Mouse (Mus musculus) thymus, postnatal 0 days (tissue): ENCODE measurements around the gene Abcg8. TPM values are rescaled to one million over a fixed set of nuclear protein-coding genes. Genes with fewer than 3 reads are reported as not detected.

Source experiments
- DNase-seq: peaks from one replicate; pipeline ENCODE4 v3.0.0-alpha.2; 2015; ENCODE audit warnings: low spot score
- polyA plus RNA-seq: library from polyadenylated mRNA; unstranded; fragments of >200 nt; fragmentation: Nextera tagmentation; extraction: Ambion mirVana; gene quantifications from 2 replicates; pipeline ENCODE4 v1.2.1, GENCODE M21; 2015

Gene Abcg8
- polyA plus RNA-seq, 1 experiment from 2014 or later: 0.07 TPM

DNA sequence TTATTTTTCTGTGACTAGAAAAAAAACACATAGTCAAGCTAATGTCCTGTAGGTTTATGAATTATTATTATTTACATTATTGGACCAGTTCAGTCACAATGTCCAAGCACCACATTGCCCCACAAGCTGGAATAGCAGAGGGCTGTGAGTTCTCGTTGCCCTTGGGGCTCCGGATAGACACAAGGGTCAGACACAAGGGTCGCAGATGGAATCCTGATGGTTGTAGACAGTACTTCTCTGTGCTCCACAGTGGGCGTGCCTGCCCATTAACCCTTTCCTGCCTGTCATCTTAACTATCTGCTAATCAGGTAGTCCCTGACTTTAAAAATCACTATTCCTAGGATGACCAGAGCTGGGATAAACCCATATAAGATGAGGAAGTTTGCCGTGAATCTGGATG is 17.9 kb upstream of the Abcg8 start:
- DNase-seq: no peak

DNA sequence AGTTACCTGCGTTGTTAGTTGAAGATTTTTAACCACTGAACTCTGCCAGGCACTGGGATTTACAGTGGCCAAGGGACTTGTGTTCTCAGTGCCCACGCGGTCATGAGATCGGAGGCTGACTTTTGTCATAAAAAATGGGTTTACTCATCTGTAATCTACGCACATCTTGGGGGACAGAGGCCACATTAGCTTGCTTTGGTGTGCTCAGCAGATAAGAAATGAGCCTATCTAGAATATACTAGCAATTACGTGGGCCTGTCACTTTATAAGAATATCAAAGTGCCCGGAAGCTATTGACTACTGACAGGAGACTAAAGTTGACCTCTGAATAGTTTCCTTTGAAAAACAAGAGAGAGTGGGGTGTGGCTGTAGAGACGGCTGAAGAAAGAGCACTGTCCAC is 17.2 kb upstream of the Abcg8 start:
- DNase-seq: no peak

DNA sequence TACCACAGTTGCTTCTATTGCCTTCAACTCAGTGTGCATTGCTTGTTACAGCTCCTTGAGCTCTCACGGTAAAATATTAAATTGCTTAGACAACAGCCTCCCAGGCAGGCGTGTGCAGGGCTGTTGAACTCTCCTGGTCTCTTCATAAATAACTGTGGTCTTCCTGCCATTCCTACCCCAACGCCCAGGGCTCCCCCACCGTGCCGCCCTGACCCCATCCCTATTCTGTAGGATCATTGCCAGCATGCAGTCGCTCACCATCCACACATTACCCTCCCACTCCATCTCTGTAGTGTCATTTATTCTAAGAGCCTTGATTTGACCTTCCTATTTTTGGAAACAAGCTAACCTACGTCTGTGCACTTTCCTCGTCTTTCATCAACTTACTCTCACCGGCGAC is 11.0 kb upstream of the Abcg8 start:
- no peak for DNase-seq

DNA sequence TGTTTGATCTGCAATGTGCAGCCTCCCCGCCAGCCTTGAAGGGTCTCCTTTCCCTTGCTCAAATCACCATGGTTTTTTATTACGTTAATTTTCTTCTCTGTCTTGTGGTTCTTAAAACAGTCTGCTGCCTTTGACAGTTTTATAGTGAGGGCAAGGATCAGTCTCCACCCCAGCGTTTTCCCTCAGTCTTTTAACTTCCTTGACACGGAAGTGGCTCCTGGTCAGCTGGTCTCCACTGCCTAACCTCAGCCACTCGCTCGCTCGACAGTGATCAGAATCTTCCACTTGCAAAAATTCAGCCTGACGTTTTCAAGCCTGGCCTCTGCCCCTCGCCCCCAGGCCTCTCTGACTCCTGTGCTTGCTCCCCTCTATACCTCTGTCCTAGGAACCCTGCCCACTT is 10.4 kb upstream of the Abcg8 start:
- no peak for DNase-seq

DNA sequence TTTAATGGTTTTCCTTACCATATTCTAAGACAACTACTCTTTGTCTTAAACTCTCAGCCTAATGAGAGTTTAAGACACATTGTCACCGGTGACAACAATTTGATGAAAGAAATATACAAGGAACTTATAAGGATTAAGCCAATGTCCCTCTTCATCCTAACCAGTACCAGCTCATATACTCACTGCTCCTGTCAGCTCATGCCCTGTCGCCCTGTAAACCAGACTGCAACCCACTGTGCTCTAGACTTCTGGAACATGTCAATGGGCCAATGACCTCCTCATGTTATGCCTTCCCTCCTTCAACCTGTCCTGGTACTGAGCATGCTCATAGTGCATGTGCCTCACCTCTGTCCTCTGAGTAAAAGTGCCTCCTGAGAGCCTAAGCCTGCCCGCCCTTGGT is 8.3 kb upstream of the Abcg8 start:
- DNase-seq: no peak

DNA sequence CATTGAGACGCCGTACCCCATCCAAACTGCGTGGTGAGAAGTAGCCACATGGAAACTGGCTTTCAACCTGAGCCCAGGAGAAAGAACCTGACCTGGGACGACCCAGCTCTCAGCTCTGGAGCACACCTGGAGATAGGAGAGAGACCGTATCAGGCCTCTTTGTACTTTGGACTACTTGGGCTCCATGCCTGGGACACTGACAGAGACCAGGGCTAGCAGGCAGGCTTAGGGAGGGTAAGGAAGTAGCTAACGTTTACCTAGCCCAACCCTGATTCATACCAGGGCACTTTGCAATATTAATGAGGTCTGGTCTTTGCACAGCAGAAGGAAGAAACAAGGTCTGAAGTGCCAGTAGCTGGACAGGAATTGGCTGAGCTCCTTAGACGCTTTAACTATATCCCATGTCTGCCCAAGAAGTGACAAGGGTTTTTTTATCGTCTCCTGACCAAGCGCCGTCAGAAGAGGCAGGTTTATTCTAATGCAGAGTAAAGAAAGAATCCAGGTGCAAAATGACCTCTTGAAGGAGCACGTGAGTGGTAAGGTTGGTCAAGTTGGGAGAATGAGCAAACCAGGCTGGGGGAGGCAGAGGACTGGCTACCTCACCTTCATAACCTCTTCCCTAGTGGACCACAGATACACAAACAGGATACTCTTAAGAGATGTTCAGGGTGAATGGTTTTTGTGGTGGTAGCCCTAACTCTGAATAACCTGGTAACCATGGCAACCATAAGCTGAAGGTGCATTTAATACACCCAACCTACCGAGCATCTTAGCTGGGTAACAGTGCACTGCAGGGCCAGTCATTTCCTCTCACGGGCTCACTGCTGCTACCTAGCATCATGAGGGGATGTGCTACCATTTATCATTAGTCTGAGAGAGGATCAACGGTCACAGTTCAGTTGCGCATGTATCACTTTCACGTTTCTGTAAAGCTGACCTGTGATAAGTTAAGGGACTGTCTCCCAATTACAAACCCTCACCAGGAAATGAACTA is 3.4 kb upstream of the Abcg8 start:
- DNase-seq: no peak

DNA sequence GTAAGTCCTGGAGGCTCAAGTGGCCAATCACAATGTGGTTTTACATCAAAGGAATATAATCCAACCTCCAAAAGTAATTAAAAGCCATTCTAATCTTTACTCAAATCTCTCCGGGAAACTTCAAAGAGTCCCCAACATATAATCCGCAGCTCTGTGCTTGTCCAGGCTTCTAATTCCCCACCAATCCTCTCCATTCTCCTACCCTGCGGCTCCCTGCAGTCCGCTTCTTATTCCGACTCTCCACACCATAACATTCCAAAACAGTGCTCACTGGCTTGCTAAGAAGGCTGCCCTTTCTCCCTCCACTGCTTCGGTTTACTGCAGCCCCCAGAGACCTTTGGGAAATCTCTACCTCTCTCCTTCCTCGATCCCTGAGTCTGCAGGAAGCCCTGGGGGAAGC is 2.1 kb upstream of the Abcg8 start:
- DNase-seq: no peak

DNA sequence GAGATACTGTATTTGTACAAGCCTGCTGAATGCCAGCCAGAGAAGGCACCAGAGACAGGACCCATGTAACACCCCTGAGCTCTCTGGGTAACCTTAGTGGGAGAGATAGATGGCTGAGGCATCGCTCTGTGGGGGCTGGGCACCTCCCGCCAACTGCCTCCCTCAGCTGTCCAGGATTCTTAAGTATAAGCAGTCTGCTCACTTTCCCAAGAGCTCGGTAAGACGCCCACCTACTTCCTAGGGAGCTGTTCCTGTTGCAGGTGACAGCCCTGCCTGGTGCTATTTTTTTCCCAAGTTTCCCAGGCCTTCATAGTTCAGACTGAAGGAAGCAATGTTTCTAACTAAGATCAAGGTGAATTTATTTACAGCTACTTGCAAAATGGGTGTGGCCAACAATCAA is 898 bp upstream of the Abcg8 start:
- no peak for DNase-seq

DNA sequence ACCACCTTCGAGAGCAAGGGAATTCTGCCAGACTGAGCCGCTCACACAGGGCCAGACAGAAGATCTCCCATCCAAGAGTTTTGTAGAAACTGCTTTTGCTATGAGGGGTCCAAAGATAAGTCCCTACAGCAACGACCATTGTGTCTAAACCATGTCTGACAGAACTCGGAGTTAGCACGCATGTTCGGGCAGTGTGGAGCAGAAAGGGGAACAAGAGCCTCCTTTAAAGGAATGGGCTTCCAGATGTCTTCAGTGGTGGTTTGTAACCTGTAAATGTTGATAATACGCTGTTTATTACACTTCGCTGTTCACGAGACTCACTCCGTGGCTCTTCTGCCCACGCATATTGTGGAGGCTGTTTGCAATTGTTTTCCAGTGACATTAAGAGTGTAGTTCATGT is 1.5 kb downstream of the Abcg8 start:
- no peak for DNase-seq

DNA sequence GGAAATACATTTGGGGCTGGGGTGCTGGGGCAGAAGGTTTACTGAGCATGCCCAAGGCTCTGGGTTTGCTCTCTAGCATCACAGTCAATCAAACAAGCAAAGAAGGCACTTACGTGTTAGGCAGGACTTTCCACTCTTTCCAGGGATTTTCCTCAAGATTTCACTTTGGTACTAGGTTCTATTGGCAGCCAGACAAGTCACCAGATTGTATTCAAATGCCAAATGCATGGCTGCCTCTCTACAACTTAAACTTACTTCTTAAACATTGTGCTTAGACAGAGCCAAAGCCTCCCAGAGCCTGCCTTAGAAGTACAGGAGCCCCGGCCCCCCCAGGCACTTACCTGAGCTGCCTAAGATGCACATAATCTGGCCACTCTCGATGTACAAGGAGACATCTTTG is 5.6 kb downstream of the Abcg8 start:
- no peak for DNase-seq

DNA sequence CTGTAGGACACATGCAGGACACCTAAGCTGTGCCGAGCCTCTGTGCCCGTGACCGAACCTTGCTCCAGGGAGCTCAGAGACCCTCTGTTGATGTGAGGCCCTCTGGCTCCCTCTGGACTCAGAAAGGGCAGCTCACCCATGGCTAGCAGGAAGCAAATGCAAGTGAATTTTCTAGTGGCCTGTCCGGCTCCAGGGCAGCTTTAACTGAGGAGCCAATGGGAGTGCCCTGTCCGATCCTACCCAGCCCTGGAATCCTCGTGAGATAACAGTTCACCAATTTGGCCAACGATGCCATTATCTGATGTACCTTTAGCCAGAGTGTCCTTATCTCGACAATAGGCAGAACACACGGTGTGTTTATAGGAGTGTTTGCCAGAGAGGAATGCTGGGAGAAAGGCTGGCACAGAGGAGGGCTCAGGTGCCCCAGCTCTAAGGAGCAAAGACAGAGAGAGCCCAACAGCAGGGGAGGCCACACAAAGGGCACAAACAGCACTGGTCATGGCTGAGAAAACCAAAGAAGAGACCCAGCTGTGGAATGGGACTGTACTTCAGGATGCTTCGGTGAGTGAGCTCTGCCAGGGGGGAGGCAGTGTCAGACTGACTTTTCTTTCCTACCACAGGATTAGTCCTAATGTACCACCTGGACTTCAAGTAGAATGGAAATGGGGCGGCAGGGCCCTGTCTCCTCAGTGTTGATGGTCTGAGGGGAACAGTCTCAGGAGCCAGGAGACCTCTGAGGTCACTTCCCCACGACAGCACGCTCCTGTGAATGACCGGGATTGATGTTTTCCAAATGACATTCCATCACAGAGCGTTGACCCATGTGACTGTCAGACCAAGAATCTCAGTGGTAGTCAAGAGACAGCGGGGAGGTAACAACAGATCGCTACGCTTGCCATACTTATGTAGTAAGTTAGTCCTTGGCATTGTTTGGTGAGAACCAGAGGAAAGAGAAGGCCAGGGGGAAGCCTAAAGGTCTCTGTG is 6.9 kb downstream of the Abcg8 start, which contains the start of gene Abcg5:
Abcg5 (minus strand) TSS at position 278 of the 984 bp plus-strand sequence.
- no peak for DNase-seq

DNA sequence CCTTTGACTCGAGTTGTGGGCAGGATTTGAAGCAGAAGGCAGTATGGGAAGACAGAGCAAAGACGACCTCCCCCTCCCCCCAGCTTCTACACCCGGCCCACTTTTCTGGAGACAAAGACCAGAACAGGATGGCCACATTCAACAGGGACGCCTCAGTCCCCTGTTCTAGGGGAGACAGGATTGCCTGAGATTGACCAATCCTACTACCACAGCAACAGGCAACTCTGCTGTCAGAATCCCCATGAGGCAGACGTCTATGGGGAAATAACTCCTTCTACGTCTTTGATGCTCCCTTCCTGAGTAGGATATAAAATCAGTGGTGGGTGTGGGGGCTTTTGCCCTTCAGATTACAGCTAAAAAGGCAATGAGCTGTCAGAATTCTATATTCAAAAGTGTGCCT is 8.2 kb downstream of the Abcg8 start:
- DNase-seq: no peak

DNA sequence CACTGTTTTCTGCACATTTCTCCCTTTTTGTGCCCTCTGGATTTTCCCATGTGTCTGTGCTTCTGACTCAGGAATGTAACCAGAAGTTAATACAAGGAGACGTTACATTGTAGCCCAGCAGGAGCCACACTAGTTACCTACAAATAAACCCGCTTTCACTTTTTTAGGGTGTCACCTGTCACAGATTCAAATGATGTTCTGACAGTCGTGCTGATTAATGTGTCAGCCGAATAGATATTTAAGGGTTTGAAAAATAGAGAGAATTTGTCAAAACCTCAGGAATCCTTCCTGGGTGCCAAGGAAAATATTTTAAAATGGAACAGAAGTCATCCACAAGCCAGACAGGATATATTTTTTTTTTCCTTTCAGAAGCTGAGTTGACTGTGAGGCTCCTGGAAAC is 9.2 kb downstream of the Abcg8 start:
- no peak for DNase-seq

DNA sequence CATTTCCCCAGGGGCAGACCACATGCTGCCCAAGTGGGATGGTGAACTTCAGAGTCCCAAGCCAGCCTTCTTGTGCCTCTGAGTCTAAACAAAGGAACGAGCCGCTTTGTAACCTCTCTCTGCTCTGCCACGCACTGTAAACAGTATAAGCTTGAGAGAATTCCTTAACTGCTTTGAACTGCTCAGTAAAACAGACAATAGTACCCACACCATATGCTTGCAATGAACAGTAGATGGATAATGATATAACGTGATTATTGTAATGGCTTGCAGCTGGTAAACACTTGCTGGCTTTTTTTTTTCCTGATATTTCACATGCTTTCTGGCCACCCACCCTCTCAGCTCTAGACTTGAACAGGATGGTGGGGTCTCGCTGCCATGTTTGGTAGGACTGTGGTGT is 11.9 kb downstream of the Abcg8 start:
- no peak for DNase-seq

DNA sequence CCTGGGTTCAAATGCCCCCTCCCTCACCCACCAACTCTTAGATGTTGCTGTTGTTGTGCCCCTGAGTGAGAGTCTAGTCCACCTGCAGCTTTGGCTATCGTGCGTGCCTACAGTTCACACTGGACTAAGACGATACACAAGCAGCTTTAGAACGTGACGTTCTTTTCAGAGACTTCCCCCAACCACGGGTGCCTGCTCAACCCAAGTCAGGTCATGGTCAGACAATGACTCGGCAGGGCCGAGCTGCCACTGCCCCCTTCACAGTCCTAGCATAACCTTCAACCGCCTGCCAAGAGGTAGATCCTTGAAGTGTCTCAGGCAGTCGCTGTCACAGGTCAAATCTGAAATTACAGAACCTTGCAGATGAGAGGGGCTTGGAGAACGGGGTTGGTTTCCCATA is 12.7 kb downstream of the Abcg8 start:
- no peak for DNase-seq

DNA sequence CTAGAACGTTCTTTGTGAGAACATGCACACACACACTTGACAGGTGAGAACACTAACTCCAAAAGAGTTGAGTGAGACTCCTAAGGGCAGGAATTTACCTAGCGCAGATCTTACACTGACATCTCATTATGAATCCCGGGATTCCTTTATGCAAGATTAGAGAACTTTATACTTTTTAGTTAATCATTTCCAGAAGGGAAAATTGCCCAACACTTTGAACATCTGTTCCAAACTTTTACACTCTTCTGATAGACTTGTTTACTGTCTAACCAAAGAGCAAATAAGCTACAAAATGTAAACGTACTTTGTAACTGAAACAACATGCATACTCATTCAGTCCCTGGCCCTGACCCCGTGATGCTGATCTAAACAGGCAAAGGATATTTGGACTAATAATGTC is 13.2 kb downstream of the Abcg8 start:
- no peak for DNase-seq

DNA sequence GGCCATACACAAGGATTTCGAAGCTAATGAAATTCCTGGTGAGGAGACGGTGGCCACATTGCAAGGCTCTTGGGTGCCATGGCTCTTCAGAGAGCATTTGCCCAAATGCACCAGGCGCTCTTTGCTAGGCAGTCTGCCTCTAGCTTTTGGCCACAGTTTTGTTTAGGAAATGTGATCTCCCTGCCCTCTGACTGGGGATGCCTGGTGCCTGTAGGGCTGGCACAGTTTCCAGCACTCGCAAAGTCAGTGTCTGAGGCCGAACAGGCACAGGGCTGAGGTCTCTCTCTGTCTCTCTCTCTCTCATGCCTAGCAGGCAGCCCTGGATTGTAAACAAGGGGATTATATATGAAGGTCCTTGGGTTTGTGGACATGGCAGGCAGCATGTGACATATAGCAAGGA is 14.0 kb downstream of the Abcg8 start:
- DNase-seq: no peak

DNA sequence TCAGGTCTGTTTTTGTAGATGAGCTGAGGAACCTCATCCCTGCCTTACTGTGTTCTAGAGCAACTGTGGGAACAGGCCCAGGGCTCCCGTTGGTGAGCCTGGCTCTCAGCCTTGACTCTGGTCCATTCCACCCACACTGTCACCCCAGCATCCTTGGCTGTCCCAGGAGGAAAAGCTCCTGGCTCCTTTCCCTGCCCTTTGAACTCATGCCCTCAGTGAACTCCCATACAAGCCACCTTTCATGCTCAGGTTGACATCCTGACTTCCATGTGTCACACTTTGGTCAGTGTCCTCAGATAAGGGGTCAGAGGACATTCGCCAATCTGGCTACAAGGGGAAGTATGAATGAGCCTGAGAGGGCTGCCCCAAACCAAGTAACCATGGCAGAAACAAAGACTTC is 17.6 kb downstream of the Abcg8 start:
- no peak for DNase-seq

DNA sequence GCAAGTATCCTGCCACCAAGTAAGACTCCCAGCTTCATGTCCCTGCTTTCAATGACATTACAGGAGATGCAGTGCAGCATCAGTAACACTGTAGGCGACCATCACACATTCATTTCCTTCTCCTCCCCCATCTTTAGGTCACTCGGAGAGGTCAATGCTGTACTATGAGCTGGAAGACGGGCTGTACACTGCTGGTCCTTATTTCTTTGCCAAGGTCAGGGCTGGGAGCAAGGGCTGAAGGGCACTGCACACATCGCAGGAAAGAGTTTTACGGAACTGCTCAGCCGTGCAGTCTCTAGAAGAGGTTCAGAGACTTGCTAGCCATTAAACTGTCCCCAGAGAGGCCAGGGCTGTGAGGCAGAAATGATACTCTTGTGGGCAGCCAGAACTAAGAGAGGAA is 20.4 kb downstream of the Abcg8 start:
- DNase-seq: no peak

DNA sequence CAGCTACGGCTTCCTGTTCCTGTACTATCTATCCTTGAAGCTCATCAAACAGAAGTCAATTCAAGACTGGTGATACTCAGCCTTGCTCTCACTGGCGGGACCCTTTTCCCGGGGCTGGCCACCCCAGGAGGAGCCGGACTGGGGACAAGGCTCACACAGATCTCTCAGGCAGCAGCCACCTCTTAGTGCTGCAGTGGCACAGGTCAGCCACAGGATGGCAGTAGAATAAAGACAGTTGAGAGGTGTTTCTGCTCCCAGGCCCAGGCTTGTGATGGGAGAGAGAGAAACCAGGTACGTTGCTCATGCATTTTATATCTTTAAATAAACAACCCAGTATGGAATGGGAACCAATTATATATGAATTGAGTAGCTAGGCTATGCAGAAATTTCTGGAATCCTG is 22.6 kb downstream of the Abcg8 start:
- DNase-seq: peak; percentile 58

DNA sequence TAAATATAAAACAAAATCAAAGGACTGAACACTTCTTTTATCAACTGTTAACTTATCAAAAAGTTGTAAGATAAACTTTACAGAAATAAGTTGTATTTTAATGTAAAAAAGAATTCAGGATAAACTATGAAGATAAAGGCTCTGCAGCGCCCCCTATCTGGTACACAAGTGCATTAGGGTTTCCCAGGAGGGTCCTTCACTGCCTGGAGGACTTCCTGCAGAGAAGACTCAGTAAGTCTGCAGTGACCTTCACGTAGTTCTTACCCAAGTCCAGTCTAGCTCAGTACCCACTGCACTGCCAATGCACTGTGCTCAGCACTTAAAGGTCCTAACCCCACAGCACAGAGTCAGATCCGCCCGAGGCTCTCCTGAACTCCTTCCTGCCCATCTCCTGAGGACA is 31.3 kb downstream of the Abcg8 start:
- peak; percentile 34 for DNase-seq

DNA sequence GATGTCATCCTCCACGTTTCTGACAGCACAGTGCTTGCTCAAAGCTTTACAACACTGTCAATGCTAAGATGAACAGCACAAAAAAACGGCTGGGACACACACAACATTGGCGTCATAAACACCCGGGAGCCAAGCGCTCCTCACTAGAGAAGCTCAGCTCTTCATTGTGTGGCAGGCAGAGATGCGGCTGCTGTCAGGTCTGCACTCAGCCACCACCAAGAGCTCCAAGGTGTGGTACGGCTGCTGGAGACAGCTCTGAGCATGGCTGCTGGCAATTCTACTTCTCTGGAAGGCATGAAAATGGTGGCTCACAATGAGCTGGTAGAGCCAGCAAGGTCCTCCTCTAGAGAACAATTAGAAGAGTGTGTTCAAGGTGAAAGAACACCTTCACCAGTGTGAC is 32.7 kb downstream of the Abcg8 start:
- no peak for DNase-seq
